Mouse (Mus musculus): Measurements from ENCODE around the gene Vamp1. TPM values are rescaled to one million over a fixed set of nuclear protein-coding genes. Genes with fewer than 3 reads are reported as not detected.

The Vamp1 gene
- polyA plus RNA-seq, 1 experiment: 0.69 TPM

DNA sequence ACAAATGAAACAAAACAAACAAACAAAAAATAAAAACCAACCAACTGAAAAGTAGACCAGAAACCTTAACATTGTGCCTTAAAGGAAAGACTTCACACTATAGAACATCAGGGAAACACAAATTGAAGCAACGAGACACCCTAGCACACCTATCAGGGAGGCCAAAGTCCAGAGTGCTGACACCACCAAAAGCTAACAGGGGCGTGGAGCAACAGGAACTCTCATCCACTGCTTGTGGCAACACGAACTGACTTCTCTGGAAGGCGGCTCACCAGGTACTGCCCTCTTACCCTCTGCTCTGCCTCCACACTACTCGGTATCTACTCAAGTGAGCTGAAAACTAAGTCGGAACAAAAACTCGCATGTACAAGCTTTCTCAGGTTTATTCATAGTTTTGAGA, 76.9 kb downstream of the Vamp1 start:
- no peak overlapping the region for H3K4me3 ChIP-seq (ENCODE audit: insufficient read depth, poor library complexity, severe bottlenecking)
- no peak overlapping the region for H3ac ChIP-seq (ENCODE audit: control insufficient read depth, insufficient read length, low read depth)
- TF ChIP-seq FOSL1 (IDR thresholded peaks at IDR 0.05; ENCODE audit: insufficient read depth, low read length, poor library complexity, severe bottlenecking): no peak
- TF ChIP-seq USF1 (IDR thresholded peaks at IDR 0.05; ENCODE audit: low read depth): no peak
- TF ChIP-seq MYOD1 (IDR thresholded peaks at IDR 0.05; ENCODE audit: control insufficient read depth, insufficient read length, low read depth): no peak
- no peak for TF ChIP-seq MYOG (IDR thresholded peaks at IDR 0.05; ENCODE audit: control insufficient read depth, extremely low read depth, insufficient read length)
- TF ChIP-seq MAX (IDR thresholded peaks at IDR 0.05): no peak
- TF ChIP-seq CTCF (IDR thresholded peaks at IDR 0.05; ENCODE audit: control insufficient read depth, insufficient read depth, insufficient read length): no peak
- no peak for TF ChIP-seq CEBPB (IDR thresholded peaks at IDR 0.05; ENCODE audit: low read depth)
- H3K27me3 ChIP-seq (ENCODE audit: control insufficient read depth, insufficient read depth, insufficient read length): peaks cover 3% of the 10 kb centered on the region
- no peaks in the 10 kb centered on the region for H3K79me2 ChIP-seq (ENCODE audit: control insufficient read depth, insufficient read depth)
- H3K36me3 ChIP-seq (ENCODE audit: control insufficient read depth, insufficient read depth): no peaks in the 10 kb centered on the region
- no peaks in the 10 kb centered on the region for H3K79me3 ChIP-seq (ENCODE audit: low read depth)

DNA sequence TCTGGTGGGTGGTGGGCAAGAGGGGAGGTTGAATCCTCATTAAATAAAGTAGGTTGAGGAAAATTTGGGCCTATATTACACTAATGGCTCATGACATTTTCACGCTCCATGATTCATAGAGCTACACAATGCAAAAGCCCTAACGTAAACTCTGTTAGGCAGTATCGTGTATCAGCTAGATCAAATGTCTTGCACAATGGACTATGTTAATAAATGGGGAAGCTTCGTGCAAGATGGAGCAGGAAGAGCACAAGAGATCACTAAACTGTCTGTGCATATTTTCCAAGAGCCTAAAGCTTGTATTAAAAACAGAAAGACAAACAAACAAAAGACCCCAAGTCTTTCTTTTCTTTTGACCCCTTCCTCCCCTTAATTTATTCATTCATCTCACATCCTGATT, 78.7 kb downstream of the Vamp1 start:
- H3K79me3 ChIP-seq (ENCODE audit: low read depth): no peaks in the 10 kb centered on the region

More for the DNA sequence above, 78.7 kb downstream of the Vamp1 start:
- H3K79me2 ChIP-seq (ENCODE audit: control insufficient read depth, insufficient read depth): no peaks in the 10 kb centered on the region
- no peak overlapping the region for H3ac ChIP-seq (ENCODE audit: control insufficient read depth, insufficient read length, low read depth)
- no peak for TF ChIP-seq CEBPB (IDR thresholded peaks at IDR 0.05; ENCODE audit: low read depth)
- TF ChIP-seq FOSL1 (IDR thresholded peaks at IDR 0.05; ENCODE audit: insufficient read depth, low read length, poor library complexity, severe bottlenecking): no peak
- TF ChIP-seq MYOG (IDR thresholded peaks at IDR 0.05; ENCODE audit: control insufficient read depth, extremely low read depth, insufficient read length): no peak
- TF ChIP-seq USF1 (IDR thresholded peaks at IDR 0.05; ENCODE audit: low read depth): no peak
- no peak for TF ChIP-seq MAX (IDR thresholded peaks at IDR 0.05)
- no peak for TF ChIP-seq CTCF (IDR thresholded peaks at IDR 0.05; ENCODE audit: control insufficient read depth, insufficient read depth, insufficient read length)
- TF ChIP-seq MYOD1 (IDR thresholded peaks at IDR 0.05; ENCODE audit: control insufficient read depth, insufficient read length, low read depth): no peak
- no peaks in the 10 kb centered on the region for H3K36me3 ChIP-seq (ENCODE audit: control insufficient read depth, insufficient read depth)
- H3K27me3 ChIP-seq (ENCODE audit: control insufficient read depth, insufficient read depth, insufficient read length): no peaks in the 10 kb centered on the region
- H3K4me3 ChIP-seq (ENCODE audit: insufficient read depth, poor library complexity, severe bottlenecking): no peak overlapping the region

Small RNA genes lying within 50 kb of the gene (microRNA-seq; reads per million reads assigned to microRNA genes)
- gene Mir3098 (ENCODE audit: borderline microRNAs expressed) (1.4 reads per million, percentile 32 among the genes with 10 or more reads in this experiment), gene Mir8113 (ENCODE audit: borderline microRNAs expressed) (not detected)

Other genes with a start within 250 kb of the Vamp1 start
- gene Pianp, start 218.9 kb upstream of the Vamp1 start, polyA plus RNA-seq (2012; fragmentation: generic; extraction: Trizol): 1.1 TPM
- 27.8 TPM for gene Zfp384, start 206.4 kb upstream of the Vamp1 start, polyA plus RNA-seq (2012; fragmentation: generic; extraction: Trizol)
- gene Ing4, start 175.8 kb upstream of the Vamp1 start, polyA plus RNA-seq (2012; fragmentation: generic; extraction: Trizol): 23.6 TPM
- 0.91 TPM for gene Acrbp, start 165.9 kb upstream of the Vamp1 start, polyA plus RNA-seq (2012; fragmentation: generic; extraction: Trizol)
- gene Lpar5, start 147.6 kb upstream of the Vamp1 start, polyA plus RNA-seq (2012; fragmentation: generic; extraction: Trizol): not detected
- gene Chd4, start 119.6 kb upstream of the Vamp1 start, polyA plus RNA-seq (2012; fragmentation: generic; extraction: Trizol): 99.7 TPM
- 132 TPM for gene Nop2, start 83.6 kb upstream of the Vamp1 start, polyA plus RNA-seq (2012; fragmentation: generic; extraction: Trizol)
- 18.4 TPM for gene Iffo1, start 70.3 kb upstream of the Vamp1 start, polyA plus RNA-seq (2012; fragmentation: generic; extraction: Trizol)
- gene Gapdh, start 49.1 kb upstream of the Vamp1 start, polyA plus RNA-seq (2012; fragmentation: generic; extraction: Trizol): 7,334 TPM
- gene Ncapd2, start 23.9 kb upstream of the Vamp1 start, polyA plus RNA-seq (2012; fragmentation: generic; extraction: Trizol): 78.7 TPM
- 147 TPM for gene Mrpl51, start 23.8 kb upstream of the Vamp1 start, polyA plus RNA-seq (2012; fragmentation: generic; extraction: Trizol)
- gene Tapbpl, start 16.3 kb downstream of the Vamp1 start, polyA plus RNA-seq (2012; fragmentation: generic; extraction: Trizol): 2.3 TPM
- gene Cd27, start 21.5 kb downstream of the Vamp1 start, polyA plus RNA-seq (2012; fragmentation: generic; extraction: Trizol): 0.07 TPM
- gene Tuba3a, start 70.5 kb downstream of the Vamp1 start, polyA plus RNA-seq (2012; fragmentation: generic; extraction: Trizol): 0.05 TPM
- 83.0 TPM for gene Ltbr, start 98.3 kb downstream of the Vamp1 start, polyA plus RNA-seq (2012; fragmentation: generic; extraction: Trizol)
- gene Scnn1a, start 105.1 kb downstream of the Vamp1 start, polyA plus RNA-seq (2012; fragmentation: generic; extraction: Trizol): 0.16 TPM
- 65.4 TPM for gene Tnfrsf1a, start 133.8 kb downstream of the Vamp1 start, polyA plus RNA-seq (2012; fragmentation: generic; extraction: Trizol)
- 0.09 TPM for gene Plekhg6, start 165.2 kb downstream of the Vamp1 start, polyA plus RNA-seq (2012; fragmentation: generic; extraction: Trizol)